Mouse (Mus musculus) neural tube, postnatal 0 days (tissue): ENCODE results near the gene Efhd1. TPM values are rescaled to one million over a fixed set of nuclear protein-coding genes. Genes with fewer than 3 reads are reported as not detected.

Experiments
- polyA plus RNA-seq: library from polyadenylated mRNA; unstranded; fragments of >200 nt; fragmentation: Nextera tagmentation; extraction: Ambion mirVana; gene quantifications from 2 replicates; pipeline ENCODE4 v1.2.1, GENCODE M21; 2015

Gene Efhd1
- polyA plus RNA-seq, result 4.9 and 5.0 TPM in 2 replicates

GRCm38 (mm10) chr1:87264134-87265006 lies at the start of gene Efhd1:
Efhd1 (plus strand) TSS chr1:87264363.

GRCm38 (mm10) chr1:87326742-87327163 lies 62.6 kb downstream of the Efhd1 start, which contains the start of gene Gigyf2:
Gigyf2 (plus strand) TSS chr1:87326998.

Other genes starting within 250 kb of the Efhd1 start
- gene Alppl2, start 174.4 kb upstream of the Efhd1 start, polyA plus RNA-seq, result not detected in 2 replicates
- gene Alpi, start 162.8 kb upstream of the Efhd1 start, polyA plus RNA-seq, result 0.15 TPM in 1 of 2 replicates, not detected in the other
- 0.14 TPM in 1 of 2 replicates, not detected in the other for gene Akp3, start 139.4 kb upstream of the Efhd1 start, polyA plus RNA-seq
- gene Ecel1, start 107.8 kb upstream of the Efhd1 start, polyA plus RNA-seq, result 83.4 and 84.8 TPM in 2 replicates
- 3.2 and 4.3 TPM in 2 replicates for gene Prss56, start 81.0 kb upstream of the Efhd1 start, polyA plus RNA-seq
- not detected in 2 replicates for gene Chrnd, start 73.8 kb upstream of the Efhd1 start, polyA plus RNA-seq
- gene Chrng, start 59.7 kb upstream of the Efhd1 start, polyA plus RNA-seq, result not detected in 2 replicates
- 84.6 and 85.2 TPM in 2 replicates for gene Eif4e2, start 50.4 kb upstream of the Efhd1 start, polyA plus RNA-seq
- gene Gigyf2, start 62.6 kb downstream of the Efhd1 start, polyA plus RNA-seq, result 44.7 and 50.5 TPM in 2 replicates
- 4.1 and 7.9 TPM in 2 replicates for gene Kcnj13, start 130.4 kb downstream of the Efhd1 start, polyA plus RNA-seq
- 2.2 and 2.8 TPM in 2 replicates for gene Snorc, start 205.9 kb downstream of the Efhd1 start, polyA plus RNA-seq
- gene Neu2, start 245.5 kb downstream of the Efhd1 start, polyA plus RNA-seq, result 1.8 and 2.0 TPM in 2 replicates